Mouse (Mus musculus): ENCODE data around the gene Lrrc20. TPM values are rescaled to one million over a fixed set of nuclear protein-coding genes. Genes with fewer than 3 reads are reported as not detected.

Gene Lrrc20
- polyA plus RNA-seq, 1 experiment from 2014 or later = 12.4 TPM

DNA sequence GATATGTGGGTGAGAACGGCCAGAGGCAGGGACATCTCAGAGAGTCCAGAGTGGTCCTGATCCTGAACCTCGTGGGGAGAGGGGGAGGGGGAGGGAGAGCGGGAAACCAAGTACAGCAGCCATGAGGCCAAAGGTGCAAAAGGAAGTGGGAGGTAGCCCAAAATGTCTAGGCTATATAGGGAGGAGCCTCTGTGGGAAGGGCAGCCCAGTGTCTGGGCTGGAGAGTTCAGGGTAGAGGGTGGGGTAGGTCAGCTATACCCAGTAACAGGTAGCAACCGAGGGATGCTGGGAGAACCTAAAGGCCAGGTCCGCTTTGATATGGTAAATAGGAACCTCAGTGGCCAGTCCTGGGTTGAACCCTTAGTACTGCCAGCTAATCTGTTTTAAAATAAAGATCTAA lies 149.2 kb downstream of the Lrrc20 start:
- 28% methylated on average over 5 of the region's 5 CpGs for WGBS
- H3K36me3 ChIP-seq = no peaks in the 10 kb centered on the region
- H3K27ac ChIP-seq = no peak overlapping the region
- peak overlapping the region; percentile 90; the same call in 1 of the 2 replicates for H3K4me2 ChIP-seq
- no peak for ATAC-seq (ENCODE audit: insufficient number of reproducible peaks, insufficient read depth, low FRiP score, low TSS enrichment, low read depth)
- H3K4me3 ChIP-seq = no peak overlapping the region
- H3K27me3 ChIP-seq = peaks cover 52% of the 10 kb centered on the region
- H3K4me1 ChIP-seq = peaks cover 14% of the 10 kb centered on the region
- H3K9ac ChIP-seq = no peak overlapping the region
- H3K9me3 ChIP-seq = no peaks in the 10 kb centered on the region

DNA sequence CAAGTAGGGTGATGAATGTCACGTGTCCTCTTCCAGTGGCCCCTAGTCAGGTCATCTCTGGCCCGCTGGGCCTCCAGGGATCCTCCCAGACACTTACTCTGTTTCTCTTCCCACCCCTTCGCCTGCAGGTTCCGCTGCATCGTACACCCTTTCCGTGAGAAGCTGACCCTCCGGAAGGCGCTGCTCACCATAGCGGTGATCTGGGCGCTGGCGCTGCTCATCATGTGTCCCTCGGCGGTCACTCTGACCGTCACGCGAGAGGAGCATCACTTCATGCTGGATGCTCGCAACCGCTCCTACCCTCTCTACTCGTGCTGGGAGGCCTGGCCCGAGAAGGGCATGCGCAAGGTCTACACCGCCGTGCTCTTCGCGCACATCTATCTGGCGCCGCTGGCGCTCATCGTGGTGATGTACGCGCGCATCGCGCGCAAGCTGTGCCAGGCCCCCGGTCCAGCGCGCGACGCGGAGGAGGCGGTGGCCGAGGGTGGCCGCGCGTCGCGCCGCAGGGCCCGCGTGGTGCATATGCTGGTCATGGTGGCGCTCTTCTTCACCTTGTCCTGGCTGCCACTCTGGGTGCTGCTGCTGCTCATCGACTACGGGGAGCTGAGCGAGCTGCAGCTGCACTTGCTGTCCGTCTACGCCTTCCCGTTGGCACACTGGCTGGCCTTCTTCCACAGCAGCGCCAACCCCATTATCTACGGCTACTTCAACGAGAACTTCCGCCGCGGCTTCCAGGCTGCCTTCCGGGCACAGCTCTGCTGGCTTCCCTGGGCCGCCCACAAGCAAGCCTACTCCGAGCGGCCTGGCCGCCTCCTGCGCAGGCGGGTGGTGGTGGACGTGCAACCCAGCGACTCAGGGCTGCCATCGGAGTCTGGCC lies 150.0 kb downstream of the Lrrc20 start:
- Histone ChIP-seq H3K9ac (peak overlapping the region; percentile 65), H3K27ac (no peak overlapping the region), H3K4me3 (peak overlapping the region; percentile 47), H3K4me2 (peak overlapping the region; percentile 90), H3K4me1 (peaks cover 14% of the 10 kb centered on the region), H3K9me3 (no peaks in the 10 kb centered on the region), H3K36me3 (no peaks in the 10 kb centered on the region), H3K27me3 (peaks cover 52% of the 10 kb centered on the region)
- 0 out of 2 replicates have a peak, but pooled peaks have one; percentile 40 for ATAC-seq (ENCODE audit: insufficient number of reproducible peaks, insufficient read depth, low FRiP score, low TSS enrichment, low read depth)
- 1% methylated on average over 74 of the region's 74 CpGs for WGBS

DNA sequence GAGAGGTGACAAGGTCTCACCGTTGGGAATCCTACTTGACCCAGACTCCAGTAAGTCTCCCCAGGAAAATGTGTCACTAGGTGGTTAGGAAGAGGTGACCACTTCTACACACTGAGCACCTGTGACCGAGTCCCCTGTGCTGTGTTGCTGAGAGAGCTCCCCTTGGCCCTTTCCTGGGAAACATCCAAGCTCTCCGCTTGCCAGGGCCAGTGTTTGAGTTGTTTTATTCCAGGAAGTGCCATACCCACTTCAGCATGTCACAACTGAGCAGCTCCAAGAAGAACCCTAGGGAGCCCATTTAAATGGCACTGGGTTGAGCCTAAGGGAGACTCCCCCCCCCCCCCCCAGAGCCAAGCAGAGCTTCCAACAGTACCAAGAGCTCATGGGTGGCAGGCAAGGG lies 150.9 kb downstream of the Lrrc20 start:
- no peak overlapping the region for H3K4me3 ChIP-seq
- no peak overlapping the region for H3K27ac ChIP-seq
- H3K36me3 ChIP-seq = no peaks in the 10 kb centered on the region
- no peaks in the 10 kb centered on the region for H3K9me3 ChIP-seq
- no peak overlapping the region for H3K4me2 ChIP-seq
- H3K27me3 ChIP-seq = peaks cover 52% of the 10 kb centered on the region
- 81% methylated on average over 3 of the region's 3 CpGs for WGBS
- peaks cover 14% of the 10 kb centered on the region for H3K4me1 ChIP-seq
- no peak overlapping the region for H3K9ac ChIP-seq
- no peak for ATAC-seq (ENCODE audit: insufficient number of reproducible peaks, insufficient read depth, low FRiP score, low TSS enrichment, low read depth)

GRCm38 (mm10) chr10:61627195-61627937 lies 151.8 kb downstream of the Lrrc20 start:
- no peak overlapping the region for H3K9ac ChIP-seq
- no peak overlapping the region for H3K4me2 ChIP-seq
- H3K36me3 ChIP-seq = no peaks in the 10 kb centered on the region
- peaks cover 49% of the 10 kb centered on the region for H3K27me3 ChIP-seq
- no peak overlapping the region for H3K4me3 ChIP-seq
- WGBS = 49% methylated on average over 15 of the region's 15 CpGs
- ATAC-seq (ENCODE audit: insufficient number of reproducible peaks, insufficient read depth, low FRiP score, low TSS enrichment, low read depth) = no peak
- peaks cover 14% of the 10 kb centered on the region for H3K4me1 ChIP-seq
- H3K9me3 ChIP-seq = no peaks in the 10 kb centered on the region
- no peak overlapping the region for H3K27ac ChIP-seq

GRCm38 (mm10) chr10:61627938-61628250 lies 152.3 kb downstream of the Lrrc20 start:
- Histone ChIP-seq H3K4me1 (peaks cover 14% of the 10 kb centered on the region), H3K4me2 (no peak overlapping the region), H3K27me3 (peaks cover 49% of the 10 kb centered on the region), H3K4me3 (no peak overlapping the region), H3K9ac (no peak overlapping the region), H3K9me3 (no peaks in the 10 kb centered on the region), H3K36me3 (no peaks in the 10 kb centered on the region), H3K27ac (no peak overlapping the region)
- no peak for ATAC-seq (ENCODE audit: insufficient number of reproducible peaks, insufficient read depth, low FRiP score, low TSS enrichment, low read depth)
- 62% methylated on average over 4 of the region's 4 CpGs for WGBS

Other genes with a start within 250 kb of the Lrrc20 start
- 2.2 and 2.9 TPM in 2 replicates for gene Adamts14, start 202.4 kb upstream of the Lrrc20 start, polyA plus RNA-seq (2015; fragmentation: Nextera tagmentation; extraction: Ambion mirVana)
- gene Prf1, start 178.0 kb upstream of the Lrrc20 start, polyA plus RNA-seq (2015; fragmentation: Nextera tagmentation; extraction: Ambion mirVana) = not detected in 2 replicates
- 22.4 and 22.5 TPM in 2 replicates for gene Pald1, start 92.3 kb upstream of the Lrrc20 start, polyA plus RNA-seq (2015; fragmentation: Nextera tagmentation; extraction: Ambion mirVana)
- 0.15 and 0.25 TPM in 2 replicates for gene Nodal, start 57.8 kb upstream of the Lrrc20 start, polyA plus RNA-seq (2015; fragmentation: Nextera tagmentation; extraction: Ambion mirVana)
- gene Eif4ebp2, start 23.1 kb upstream of the Lrrc20 start, polyA plus RNA-seq (2015; fragmentation: Nextera tagmentation; extraction: Ambion mirVana) = 63.3 and 67.6 TPM in 2 replicates
- gene Npffr1, start 119.7 kb downstream of the Lrrc20 start, polyA plus RNA-seq (2015; fragmentation: Nextera tagmentation; extraction: Ambion mirVana) = 0.12 TPM in 1 of 2 replicates, not detected in the other
- 194 and 195 TPM in 2 replicates for gene Ppa1, start 172.8 kb downstream of the Lrrc20 start, polyA plus RNA-seq (2015; fragmentation: Nextera tagmentation; extraction: Ambion mirVana)
- gene Sar1a, start 204.5 kb downstream of the Lrrc20 start, polyA plus RNA-seq (2015; fragmentation: Nextera tagmentation; extraction: Ambion mirVana) = 272 and 274 TPM in 2 replicates
- 26.8 and 33.3 TPM in 2 replicates for gene Tysnd1, start 219.7 kb downstream of the Lrrc20 start, polyA plus RNA-seq (2015; fragmentation: Nextera tagmentation; extraction: Ambion mirVana)
- gene Aifm2, start 239.5 kb downstream of the Lrrc20 start, polyA plus RNA-seq (2015; fragmentation: Nextera tagmentation; extraction: Ambion mirVana) = 9.4 and 11.0 TPM in 2 replicates